Mouse (Mus musculus) kidney, adult 2 months (tissue): ENCODE results near the gene Zswim4.

ENCODE experiments used
- CTCF ChIP-seq: fragments of 200-500 bp; conservative IDR thresholded peaks from 2 replicates; pipeline ENCODE4 v1.5.1; 2011; ENCODE audit warnings: low read depth, mild to moderate bottlenecking, control low read depth, low read length, moderate library complexity, mixed read lengths; ENCODE audit not compliant: insufficient read depth, insufficient read length
- POLR2A ChIP-seq: fragments of 200-500 bp; IDR thresholded peaks from one replicate; pipeline ENCODE4 v1.6.1; 2011; ENCODE audit warnings: low read depth, low read length, control low read depth

DNA sequence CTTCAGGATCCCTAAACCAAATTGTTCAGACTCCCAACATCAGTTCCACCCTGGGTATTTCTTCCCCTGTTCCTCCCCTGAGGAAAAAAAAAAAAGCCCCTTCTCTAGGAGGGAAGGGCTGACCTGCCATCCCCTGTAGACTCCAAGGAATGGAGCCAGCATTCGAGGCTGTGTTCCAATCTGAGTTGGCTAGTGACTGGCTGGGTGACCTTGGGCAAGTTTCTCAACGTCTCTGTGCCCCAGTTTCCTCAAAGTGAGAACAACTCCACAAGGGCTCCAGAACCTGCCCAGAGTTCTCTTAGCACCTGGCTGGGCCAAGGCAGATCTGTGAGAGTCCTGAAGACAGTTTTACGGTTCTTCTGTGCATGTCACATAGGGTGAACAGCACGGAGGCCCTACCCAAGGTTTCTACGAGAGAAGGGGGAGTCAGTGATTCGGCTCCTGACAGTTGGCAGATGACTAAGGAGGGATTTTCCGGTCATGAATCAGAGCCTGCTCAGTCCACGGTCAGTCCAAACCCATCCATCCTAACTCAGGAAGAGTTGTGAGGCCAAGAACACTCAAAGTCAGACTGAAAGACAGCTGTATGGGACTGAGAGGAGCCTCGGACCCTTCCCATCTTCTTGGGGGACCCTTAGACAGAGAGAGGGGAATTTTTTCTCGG lies 977 bp downstream of the Zswim4 start:
- TF ChIP-seq CTCF (no peak), POLR2A (no peak)
